Mouse (Mus musculus): ENCODE results near the gene B9d1.

Gene B9d1

GRCm38 (mm10) chr11:61540642-61541041 is 35.7 kb downstream of the B9d1 start:
- DNase-seq (ENCODE audit: low spot score in 2 of 2): no peak

GRCm38 (mm10) chr11:61541106-61541505 is 36.2 kb downstream of the B9d1 start:
- DNase-seq (ENCODE audit: low spot score in 2 of 2): no peak

GRCm38 (mm10) chr11:61545586-61545985 is 40.6 kb downstream of the B9d1 start:
- DNase-seq (ENCODE audit: low spot score in 2 of 2): no peak

- no peak for DNase-seq (ENCODE audit: low spot score in 2 of 2)
Measured at GRCm38 (mm10) chr11:61546452-61546851, 41.5 kb downstream of the B9d1 start.

GRCm38 (mm10) chr11:61547710-61548109 is 42.8 kb downstream of the B9d1 start:
- no peak for DNase-seq (ENCODE audit: low spot score in 2 of 2)

GRCm38 (mm10) chr11:61550631-61551030 is 45.7 kb downstream of the B9d1 start:
- no peak for DNase-seq (ENCODE audit: low spot score in 2 of 2)

- no peak for DNase-seq (ENCODE audit: low spot score in 2 of 2)
Measured at GRCm38 (mm10) chr11:61553015-61553754, 48.2 kb downstream of the B9d1 start.

GRCm38 (mm10) chr11:61559572-61559971 is 54.6 kb downstream of the B9d1 start:
- no peak for DNase-seq (ENCODE audit: low spot score in 2 of 2)

- no peak for DNase-seq (ENCODE audit: low spot score in 2 of 2)
Measured at GRCm38 (mm10) chr11:61562421-61562820, 57.5 kb downstream of the B9d1 start.
